Mouse (Mus musculus) forebrain, embryonic 14.5 days (tissue): ENCODE data around the gene Myl3. TPM values are rescaled to one million over a fixed set of nuclear protein-coding genes. Genes with fewer than 3 reads are reported as not detected.

Source experiments
- ATAC-seq: fragments of 200-750 bp; cut with Nextera tagmentation; 2 replicates; pipeline ENCODE4 v1.8.0; 2017; ENCODE audit warnings: mild to moderate bottlenecking, moderate library complexity
- DNase-seq: peaks from one replicate; pipeline ENCODE4 v3.0.0-alpha.2; 2015; ENCODE audit warnings: low spot score
- H3K27ac ChIP-seq: fragments of 300-500 bp; sonication (generic); 2 replicates; pipeline ENCODE4 v1.5.1; 2014; ENCODE audit warnings: low read depth, mild to moderate bottlenecking, control low read depth, low read length, moderate library complexity
- H3K27me3 ChIP-seq: fragments of 300-500 bp; sonication (generic); replicated peaks from 2 replicates; pipeline ENCODE4 v1.6.1; 2014; ENCODE audit warnings: low read length, control low read depth, mixed read lengths; ENCODE audit not compliant: control insufficient read depth, insufficient read depth
- H3K36me3 ChIP-seq: fragments of 300-500 bp; sonication (generic); 2 replicates; pipeline ENCODE4 v1.6.1; 2014; ENCODE audit warnings: low read length, control low read depth; ENCODE audit not compliant: control insufficient read depth, insufficient read depth
- H3K4me1 ChIP-seq: fragments of 300-500 bp; sonication (generic); 2 replicates; pipeline ENCODE4 v1.6.1; 2014; ENCODE audit warnings: antibody characterized with exemption, low read length, control low read depth; ENCODE audit not compliant: control insufficient read depth, insufficient read depth
- H3K4me2 ChIP-seq: fragments of 300-500 bp; sonication (generic); 2 replicates; pipeline ENCODE4 v1.6.1; 2014; ENCODE audit warnings: mild to moderate bottlenecking, control low read depth, low read length
- H3K4me3 ChIP-seq: fragments of 300-500 bp; sonication (generic); 2 replicates; pipeline ENCODE4 v1.5.1; 2014; ENCODE audit warnings: low read depth, low read length, control low read depth
- H3K9ac ChIP-seq: fragments of 300-500 bp; sonication (generic); 2 replicates; pipeline ENCODE4 v1.6.1; 2014; ENCODE audit warnings: mild to moderate bottlenecking, low read length, control low read depth, moderate library complexity
- H3K9me3 ChIP-seq: fragments of 300-500 bp; sonication (generic); replicated peaks from 2 replicates; pipeline ENCODE4 v1.6.1; 2016; ENCODE audit warnings: low read length, control low read depth, mixed read lengths; ENCODE audit not compliant: control insufficient read depth
- WGBS: fragments of 180-500 bp; shearing (Covaris S2); extraction: QIAGEN DNeasy Blood & Tissue Kit; methylation state at CpG from one replicate; pipeline ENCODE4 v1.1.7; 2014; 5-methylcytosine and 5-hydroxymethylcytosine counted together
- polyA plus RNA-seq: library from polyadenylated mRNA; unstranded; fragments of >200 nt; fragmentation: Nextera tagmentation; extraction: Ambion mirVana; gene quantifications from 2 replicates; pipeline ENCODE4 v1.2.1, GENCODE M21; 2014

The Myl3 gene
- polyA plus RNA-seq, 1 experiment from 2014 or later = 0.33 TPM

GRCm38 (mm10) chr9:110718810-110719209 is 22.9 kb upstream of the Myl3 start:
- Histone ChIP-seq H3K27ac (no peak overlapping the region), H3K4me3 (no peak overlapping the region), H3K4me1 (no peaks in the 10 kb centered on the region), H3K9me3 (no peaks in the 10 kb centered on the region), H3K27me3 (no peaks in the 10 kb centered on the region), H3K9ac (no peak overlapping the region), H3K36me3 (peaks cover 19% of the 10 kb centered on the region), H3K4me2 (no peak overlapping the region)
- DNase-seq (no peak), ATAC-seq (no peak)
- 88% methylated on average over 3 of the region's 3 CpGs for WGBS

- H3K36me3 ChIP-seq = peaks cover 8% of the 10 kb centered on the region
- ATAC-seq = no peak
- 73% methylated on average over 5 of the region's 5 CpGs for WGBS
- H3K9me3 ChIP-seq = no peaks in the 10 kb centered on the region
- DNase-seq = no peak
- no peak overlapping the region for H3K4me2 ChIP-seq
- H3K27me3 ChIP-seq = no peaks in the 10 kb centered on the region
- H3K9ac ChIP-seq = no peak overlapping the region
- H3K4me3 ChIP-seq = no peak overlapping the region
- H3K4me1 ChIP-seq = no peaks in the 10 kb centered on the region
- no peak overlapping the region for H3K27ac ChIP-seq
These were observed 21.7 kb upstream of the Myl3 start for GRCm38 (mm10) chr9:110719977-110720376.

- Histone ChIP-seq H3K27me3 (peaks cover 12% of the 10 kb centered on the region), H3K9ac (no peak overlapping the region), H3K36me3 (peaks cover 6% of the 10 kb centered on the region; the same call in 1 of the 2 replicates), H3K4me1 (peaks cover 3% of the 10 kb centered on the region; the same call in 1 of the 2 replicates), H3K4me2 (no peak overlapping the region), H3K4me3 (no peak overlapping the region), H3K9me3 (no peaks in the 10 kb centered on the region), H3K27ac (no peak overlapping the region)
- no peak for ATAC-seq
- no peak for DNase-seq
- WGBS = 85% methylated on average over 10 of the region's 10 CpGs
These were observed 19.6 kb upstream of the Myl3 start for GRCm38 (mm10) chr9:110722060-110722459.

- Histone ChIP-seq H3K9ac (no peak overlapping the region), H3K4me3 (no peak overlapping the region), H3K4me2 (no peak overlapping the region), H3K4me1 (peaks cover 6% of the 10 kb centered on the region; the same call in 1 of the 2 replicates), H3K9me3 (no peaks in the 10 kb centered on the region), H3K27ac (no peak overlapping the region), H3K36me3 (no peaks in the 10 kb centered on the region), H3K27me3 (peaks cover 21% of the 10 kb centered on the region)
- DNase-seq (peak; percentile 69), ATAC-seq (peak; percentile 65; the same call in 1 of the 2 replicates)
- WGBS = 7% methylated on average over 9 of the region's 9 CpGs
These were observed 15.9 kb upstream of the Myl3 start for GRCm38 (mm10) chr9:110725721-110726135.

GRCm38 (mm10) chr9:110726867-110727266 is 14.8 kb upstream of the Myl3 start:
- ATAC-seq = no peak; the same call in 1 of the 2 replicates
- DNase-seq = peak; percentile 28
- peak overlapping the region; percentile 48 for H3K4me2 ChIP-seq
- peaks cover 24% of the 10 kb centered on the region for H3K27me3 ChIP-seq
- 3% methylated on average over 33 of the region's 33 CpGs for WGBS
- peak overlapping the region; percentile 41 for H3K9ac ChIP-seq
- no peaks in the 10 kb centered on the region for H3K36me3 ChIP-seq
- peaks cover 6% of the 10 kb centered on the region; the same call in 1 of the 2 replicates for H3K4me1 ChIP-seq
- H3K4me3 ChIP-seq = peak overlapping the region; percentile 19
- H3K27ac ChIP-seq = no peak overlapping the region
- H3K9me3 ChIP-seq = no peaks in the 10 kb centered on the region

- H3K27me3 ChIP-seq = peaks cover 33% of the 10 kb centered on the region
- ATAC-seq (no peak), DNase-seq (peak; percentile 39)
- no peak overlapping the region for H3K27ac ChIP-seq
- no peak overlapping the region for H3K4me2 ChIP-seq
- WGBS = 11% methylated on average over 8 of the region's 8 CpGs
- H3K4me1 ChIP-seq = peaks cover 12% of the 10 kb centered on the region; the same call in 1 of the 2 replicates
- H3K36me3 ChIP-seq = no peaks in the 10 kb centered on the region
- H3K4me3 ChIP-seq = no peak overlapping the region
- no peak overlapping the region for H3K9ac ChIP-seq
- no peaks in the 10 kb centered on the region for H3K9me3 ChIP-seq
These were observed 11.8 kb upstream of the Myl3 start for GRCm38 (mm10) chr9:110729841-110730240.

- DNase-seq = no peak
- H3K36me3 ChIP-seq = no peaks in the 10 kb centered on the region
- 61% methylated on average over 4 of the region's 4 CpGs for WGBS
- no peak for ATAC-seq
- no peaks in the 10 kb centered on the region for H3K9me3 ChIP-seq
- no peak overlapping the region for H3K4me3 ChIP-seq
- H3K9ac ChIP-seq = no peak overlapping the region
- H3K4me1 ChIP-seq = peaks cover 9% of the 10 kb centered on the region; the same call in 1 of the 2 replicates
- H3K4me2 ChIP-seq = peak overlapping the region; percentile 61; the same call in 1 of the 2 replicates
- H3K27me3 ChIP-seq = peaks cover 23% of the 10 kb centered on the region
- no peak overlapping the region for H3K27ac ChIP-seq
These were observed 9.8 kb upstream of the Myl3 start for GRCm38 (mm10) chr9:110731859-110732258.

GRCm38 (mm10) chr9:110732623-110733022 is 9.0 kb upstream of the Myl3 start:
- Histone ChIP-seq H3K27me3 (peaks cover 15% of the 10 kb centered on the region), H3K4me3 (peak overlapping the region; percentile 34), H3K9me3 (no peaks in the 10 kb centered on the region), H3K27ac (no peak overlapping the region), H3K9ac (peak overlapping the region; percentile 47; the same call in 1 of the 2 replicates), H3K4me2 (peak overlapping the region; percentile 61), H3K36me3 (no peaks in the 10 kb centered on the region), H3K4me1 (peaks cover 6% of the 10 kb centered on the region; the same call in 1 of the 2 replicates)
- WGBS = under 1% methylated on average over 26 of the region's 26 CpGs
- DNase-seq (peak; percentile 76), ATAC-seq (peak; percentile 76)

- Histone ChIP-seq H3K4me3 (peak overlapping the region; percentile 34), H3K27ac (no peak overlapping the region), H3K9ac (peak overlapping the region; percentile 47; the same call in 1 of the 2 replicates), H3K9me3 (no peaks in the 10 kb centered on the region), H3K4me1 (peaks cover 6% of the 10 kb centered on the region; the same call in 1 of the 2 replicates), H3K4me2 (peak overlapping the region; percentile 61), H3K36me3 (no peaks in the 10 kb centered on the region), H3K27me3 (peaks cover 12% of the 10 kb centered on the region; the same call in 1 of the 2 replicates)
- ATAC-seq = no peak
- WGBS = 12% methylated on average over 8 of the region's 8 CpGs
- no peak for DNase-seq
These were observed 8.6 kb upstream of the Myl3 start for GRCm38 (mm10) chr9:110733102-110733501.
